Mouse (Mus musculus) spleen, postnatal 10 days (tissue): Measurements from ENCODE around the gene Nsd2.
"Not testable (repeated sequence)": the region's sequence is repeated elsewhere in the genome, so short reads cannot be mapped to it uniquely, and the experiment has no call there.

Experiments used
- DNase-seq, 2 experiments: peaks; one replicate each; pipeline ENCODE4 v3.0.0; 2021 to 2022; ENCODE audit warnings: low spot score in 2 of 2

Gene Nsd2

GRCm38 (mm10) chr5:33851466-33851865 is 30.9 kb downstream of the Nsd2 start:
- no peak for DNase-seq

- DNase-seq, result peak in 1 of 2 experiments; percentile 28
These were observed 32.6 kb downstream of the Nsd2 start for GRCm38 (mm10) chr5:33853086-33853485.

- no peak for DNase-seq
These were observed 33.5 kb downstream of the Nsd2 start for GRCm38 (mm10) chr5:33854019-33854418.

GRCm38 (mm10) chr5:33857693-33858092 is 37.2 kb downstream of the Nsd2 start:
- no peak for DNase-seq

- DNase-seq, result no peak
These were observed 54.9 kb downstream of the Nsd2 start for GRCm38 (mm10) chr5:33875472-33875871.

- no peak for DNase-seq
These were observed 60.6 kb downstream of the Nsd2 start for GRCm38 (mm10) chr5:33881118-33881517.

GRCm38 (mm10) chr5:33893406-33893805 is 72.9 kb downstream of the Nsd2 start:
- no peak for DNase-seq

- no peak for DNase-seq
These were observed 74.6 kb downstream of the Nsd2 start for GRCm38 (mm10) chr5:33895116-33895515.

- DNase-seq, result no peak
These were observed 76.6 kb downstream of the Nsd2 start for GRCm38 (mm10) chr5:33897158-33897557.

GRCm38 (mm10) chr5:33898671-33899070 is 78.1 kb downstream of the Nsd2 start:
- no peak for DNase-seq

GRCm38 (mm10) chr5:33899245-33899644 is 78.7 kb downstream of the Nsd2 start:
- DNase-seq, result no peak

- no peak for DNase-seq
These were observed 79.6 kb downstream of the Nsd2 start for GRCm38 (mm10) chr5:33900101-33900500.

- DNase-seq, result no peak
These were observed 80.3 kb downstream of the Nsd2 start for GRCm38 (mm10) chr5:33900701-33901263.

GRCm38 (mm10) chr5:33901278-33901677 is 80.8 kb downstream of the Nsd2 start:
- no peak for DNase-seq

GRCm38 (mm10) chr5:33902696-33903095 is 82.2 kb downstream of the Nsd2 start:
- DNase-seq, result no peak

GRCm38 (mm10) chr5:33903176-33903575 is 82.7 kb downstream of the Nsd2 start:
- no peak for DNase-seq

GRCm38 (mm10) chr5:33915031-33915430 is 94.5 kb downstream of the Nsd2 start:
- not testable (repeated sequence) for DNase-seq

- DNase-seq, result not testable (repeated sequence)
These were observed 96.1 kb downstream of the Nsd2 start for GRCm38 (mm10) chr5:33916616-33917015.

- no peak for DNase-seq
These were observed 98.9 kb downstream of the Nsd2 start for GRCm38 (mm10) chr5:33919466-33919865.

- DNase-seq, result no peak
These were observed 99.5 kb downstream of the Nsd2 start for GRCm38 (mm10) chr5:33920037-33920436.

GRCm38 (mm10) chr5:33920924-33921323 is 100.4 kb downstream of the Nsd2 start:
- no peak for DNase-seq

- no peak for DNase-seq
These were observed 101.1 kb downstream of the Nsd2 start for GRCm38 (mm10) chr5:33921486-33922235.

GRCm38 (mm10) chr5:33922566-33922965 is 102.0 kb downstream of the Nsd2 start:
- DNase-seq, result no peak
